Mouse (Mus musculus) megakaryocyte, embryonic 14.5 days (primary cell): ENCODE measurements around the gene Gpr155.

Source experiments
- FLI1 ChIP-seq: IDR thresholded peaks from 2 replicates; pipeline ENCODE4 v1.6.1; 2012; ENCODE audit warnings: low read length, inconsistent platforms, mixed read lengths
- GATA1 ChIP-seq: IDR thresholded peaks from 3 replicates; pipeline ENCODE4 v1.6.1; 2012; ENCODE audit warnings: mixed read lengths, low read length, inconsistent platforms, borderline replicate concordance

GRCm38 (mm10) chr2:73387806-73388205 lies 1.4 kb upstream of the Gpr155 start:
- TF ChIP-seq GATA1 (no peak), FLI1 (no peak)
